Mouse (Mus musculus): ENCODE measurements around the gene Vps13c.

The Vps13c gene

DNA sequence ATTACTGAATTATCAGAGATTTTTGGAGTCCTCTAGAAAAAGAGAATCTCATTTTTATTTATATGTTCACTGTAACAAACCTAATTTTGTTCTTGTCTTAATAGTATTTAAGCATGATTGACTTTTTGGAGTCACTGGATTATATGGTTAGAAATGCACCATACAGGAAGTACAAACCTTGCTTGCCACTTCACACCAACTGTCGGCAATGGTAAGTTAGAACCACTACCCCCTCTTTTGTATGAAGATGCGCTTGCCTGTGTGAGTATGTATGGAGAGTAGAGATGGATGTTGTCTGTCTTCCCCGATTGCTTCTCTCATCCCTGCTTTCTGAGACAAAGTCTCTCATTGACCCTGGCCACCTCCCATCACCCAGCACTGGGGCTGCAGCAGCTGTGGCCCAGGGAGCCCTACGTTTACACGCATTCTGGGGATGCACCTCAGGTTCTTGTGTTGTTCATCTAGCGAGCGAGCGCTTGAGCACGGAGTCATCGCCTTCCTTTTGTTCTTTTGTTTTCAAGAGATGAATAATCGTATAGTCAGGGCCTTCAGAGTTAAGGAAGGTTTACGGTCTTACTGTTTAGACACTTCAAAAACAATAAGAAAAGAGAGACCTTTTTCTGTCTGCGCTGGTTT lies 43.3 kb downstream of the Vps13c start:
- DNase-seq (ENCODE audit: low spot score) = no peak

DNA sequence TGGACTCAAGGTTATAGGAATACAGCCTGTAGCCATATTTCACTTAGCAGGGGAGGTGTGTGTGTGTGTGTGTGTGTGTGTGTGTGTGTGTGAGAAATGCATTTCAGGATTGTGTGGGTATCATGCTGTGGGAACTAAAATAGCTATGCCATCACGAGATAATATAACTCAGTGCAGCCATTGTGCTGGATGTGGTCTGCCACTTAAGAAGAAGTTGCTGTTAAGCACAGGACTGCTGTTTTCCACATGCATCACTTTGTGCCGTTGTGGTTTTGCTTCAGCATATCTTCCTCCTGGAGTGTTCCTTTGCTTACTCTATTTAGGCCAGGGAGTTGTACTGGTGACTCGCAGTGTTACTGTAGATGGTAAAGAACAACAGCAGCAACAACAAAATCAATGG lies 43.9 kb downstream of the Vps13c start:
- no peak for DNase-seq (ENCODE audit: low spot score)

DNA sequence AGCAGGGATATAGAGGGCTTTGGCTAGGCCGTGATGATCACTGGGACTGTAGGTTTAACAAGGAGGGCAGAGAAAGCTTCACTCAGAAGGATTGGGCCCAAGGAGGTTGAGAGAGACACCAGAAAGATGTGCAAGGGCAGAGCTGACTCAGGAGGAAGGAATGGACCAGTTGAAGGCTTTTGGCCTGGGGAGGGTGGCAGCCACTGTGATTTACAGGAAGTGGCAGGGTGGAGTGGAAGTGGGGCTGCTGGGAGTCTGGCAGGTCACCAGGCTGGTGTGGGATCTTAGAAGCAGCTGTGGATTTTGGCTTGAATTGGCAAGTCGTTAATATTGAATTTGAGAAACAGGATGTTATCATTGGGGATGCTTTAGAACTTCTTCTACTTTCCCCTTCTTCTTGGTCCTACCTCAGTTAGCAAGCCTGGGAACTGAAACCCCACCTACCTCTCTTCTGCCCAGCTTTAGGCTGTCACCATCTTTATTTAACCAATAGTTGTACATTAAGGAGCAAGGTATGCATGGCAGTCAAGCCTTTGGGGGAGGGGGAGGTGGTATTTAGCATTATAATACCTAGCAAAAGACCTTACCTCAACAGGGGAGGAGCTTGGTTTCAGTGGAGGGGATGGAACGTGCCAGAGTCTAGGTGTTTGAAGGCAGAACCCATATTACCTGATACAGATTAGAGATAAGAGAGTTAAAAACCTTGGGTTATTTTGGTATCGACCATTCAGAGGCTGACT lies 47.0 kb downstream of the Vps13c start:
- DNase-seq (ENCODE audit: low spot score) = peak; percentile 34

DNA sequence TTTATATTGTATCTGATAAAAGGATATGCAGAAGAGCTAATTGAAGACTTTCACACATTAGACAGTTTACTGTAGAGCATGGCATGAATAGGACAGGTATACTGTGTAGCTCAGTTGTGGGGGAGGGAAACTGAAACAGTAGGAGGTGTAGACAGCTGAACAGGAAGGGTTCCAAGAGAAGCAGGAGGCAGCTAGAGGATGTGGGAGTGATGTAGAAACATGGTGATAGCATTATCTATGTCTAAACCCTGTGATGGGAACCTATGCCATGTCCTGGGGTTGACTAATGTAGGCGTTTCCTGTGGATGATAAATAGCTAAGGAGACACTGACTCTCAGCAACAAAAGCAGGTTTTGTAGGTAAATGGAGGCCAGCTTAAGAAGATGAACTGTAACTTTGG lies 53.3 kb downstream of the Vps13c start:
- no peak for DNase-seq (ENCODE audit: low spot score)

DNA sequence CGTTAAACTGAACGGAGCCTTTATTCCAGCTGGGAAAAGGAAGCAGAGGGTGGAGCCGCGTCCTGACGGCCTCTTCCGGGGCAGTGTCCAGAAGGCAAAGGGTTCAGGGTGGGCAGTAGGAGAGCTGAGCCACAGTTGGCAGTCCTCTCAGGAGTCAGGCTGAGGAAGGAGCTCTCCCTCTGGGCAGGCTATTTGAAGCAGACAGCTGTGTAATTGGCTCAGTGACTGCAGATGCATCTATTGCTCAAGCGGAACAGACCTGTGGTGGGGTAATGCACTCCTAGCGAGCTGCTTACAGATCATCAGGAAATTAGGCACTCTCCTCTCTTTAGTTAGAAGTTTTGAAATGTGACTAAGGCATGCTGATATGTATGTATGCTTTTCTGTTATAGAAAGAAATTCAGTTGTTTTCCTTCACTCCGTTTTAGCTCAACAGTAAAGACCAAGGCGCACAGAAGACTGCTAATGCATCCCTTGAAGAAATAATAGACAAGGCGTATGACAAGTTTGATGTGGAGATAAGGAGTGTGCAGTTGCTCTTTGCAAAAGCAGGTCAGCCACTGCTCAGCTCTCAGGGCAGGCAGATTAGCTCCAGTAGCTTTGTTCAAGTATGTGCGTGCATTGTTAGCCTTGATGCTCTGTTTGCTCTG lies 56.6 kb downstream of the Vps13c start:
- no peak for DNase-seq (ENCODE audit: low spot score)

DNA sequence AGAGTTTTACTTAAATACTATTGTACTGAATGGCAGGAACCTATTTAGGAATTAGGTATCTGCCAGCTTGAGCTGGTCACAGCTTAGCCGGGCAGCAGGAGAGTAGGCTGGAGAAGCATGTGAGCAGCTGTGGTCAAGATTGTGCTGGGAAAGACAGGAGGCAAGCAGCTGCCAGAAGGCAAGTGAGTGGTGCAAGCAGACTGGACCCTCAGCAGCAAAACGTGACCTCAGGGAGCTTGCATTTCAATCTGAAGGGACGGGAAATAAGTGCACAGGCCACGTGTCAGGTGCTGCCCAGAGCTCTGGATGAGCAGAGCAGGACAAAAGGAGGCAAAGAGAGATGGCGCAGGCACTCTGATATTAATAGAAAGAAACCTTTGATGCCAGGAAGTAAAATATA lies 60.2 kb downstream of the Vps13c start:
- no peak for DNase-seq (ENCODE audit: low spot score)

DNA sequence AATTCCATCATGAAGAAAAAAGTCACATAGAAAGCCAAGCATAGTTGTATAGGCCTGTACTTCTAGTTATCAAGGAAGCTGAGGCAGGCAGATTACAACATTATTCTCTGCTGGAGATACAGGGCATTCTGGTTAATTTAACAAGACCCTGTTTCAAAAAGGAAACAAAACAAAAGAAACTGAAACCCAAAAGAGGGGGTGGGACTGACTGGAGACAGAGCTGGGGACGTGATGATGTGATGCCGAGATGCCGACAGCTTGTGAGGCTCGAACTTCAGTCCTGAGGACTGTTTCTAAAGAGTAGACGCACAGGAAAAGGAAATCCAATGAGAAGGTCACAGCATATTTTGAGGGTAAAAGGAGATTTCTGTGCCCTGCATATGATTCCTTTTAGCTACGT lies 64.2 kb downstream of the Vps13c start:
- no peak for DNase-seq (ENCODE audit: low spot score)

DNA sequence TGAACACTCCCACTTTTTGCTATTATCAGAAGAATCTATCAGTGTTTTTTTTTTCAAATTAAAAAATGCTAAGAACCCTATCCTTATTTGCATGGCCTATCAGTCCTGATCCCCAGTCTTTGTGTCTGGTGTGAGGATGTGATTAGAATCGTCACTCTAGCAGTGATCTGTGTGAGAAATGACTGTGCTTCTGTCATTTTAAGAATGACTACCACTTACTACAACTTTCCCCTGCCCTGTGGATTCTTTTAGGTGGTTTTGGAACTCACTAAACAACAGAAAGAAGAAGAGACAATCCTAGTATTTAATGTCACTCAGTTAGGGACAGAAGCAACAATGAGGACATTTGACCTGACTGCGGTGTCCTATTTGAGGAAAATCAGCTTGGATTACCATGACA lies 65.3 kb downstream of the Vps13c start:
- no peak for DNase-seq (ENCODE audit: low spot score)

DNA sequence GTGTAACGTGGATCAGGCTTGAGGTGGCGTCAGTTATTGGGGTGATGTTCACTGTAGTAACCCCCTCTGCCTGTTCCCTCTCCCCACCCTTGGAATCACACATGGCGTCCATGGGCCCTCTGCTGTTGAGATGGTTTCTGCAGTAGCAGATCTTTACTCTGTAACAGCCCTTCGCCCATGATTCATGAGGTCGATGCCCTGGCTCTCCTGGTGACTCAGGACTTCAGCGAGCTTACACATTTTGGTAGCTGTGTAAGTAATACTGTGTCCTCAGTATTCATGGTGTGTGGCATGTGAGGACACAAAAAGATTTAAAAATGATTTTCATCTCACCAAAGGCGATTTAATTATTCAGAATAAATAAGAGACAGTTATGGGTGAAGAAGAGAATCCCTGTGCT lies 74.5 kb downstream of the Vps13c start:
- no peak for DNase-seq (ENCODE audit: low spot score)

DNA sequence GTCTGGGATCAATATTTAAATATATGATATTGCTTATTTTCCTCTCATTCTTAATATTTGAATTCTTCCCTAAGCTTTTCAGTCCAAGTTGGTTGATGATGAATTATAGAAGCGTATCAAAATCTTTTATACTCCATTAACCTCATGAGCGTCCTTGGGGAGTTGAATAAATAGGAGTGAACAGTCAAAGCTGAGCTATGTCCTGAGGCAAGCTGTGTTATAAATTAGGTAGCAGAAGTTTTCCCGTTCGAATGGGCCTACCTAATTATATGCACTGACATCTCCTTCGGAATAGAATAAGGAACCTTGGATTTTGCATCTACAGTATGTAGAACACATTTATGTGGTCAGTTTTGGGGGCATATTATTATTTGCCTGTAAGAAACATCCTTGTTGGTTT lies 82.2 kb downstream of the Vps13c start:
- no peak for DNase-seq (ENCODE audit: low spot score)

DNA sequence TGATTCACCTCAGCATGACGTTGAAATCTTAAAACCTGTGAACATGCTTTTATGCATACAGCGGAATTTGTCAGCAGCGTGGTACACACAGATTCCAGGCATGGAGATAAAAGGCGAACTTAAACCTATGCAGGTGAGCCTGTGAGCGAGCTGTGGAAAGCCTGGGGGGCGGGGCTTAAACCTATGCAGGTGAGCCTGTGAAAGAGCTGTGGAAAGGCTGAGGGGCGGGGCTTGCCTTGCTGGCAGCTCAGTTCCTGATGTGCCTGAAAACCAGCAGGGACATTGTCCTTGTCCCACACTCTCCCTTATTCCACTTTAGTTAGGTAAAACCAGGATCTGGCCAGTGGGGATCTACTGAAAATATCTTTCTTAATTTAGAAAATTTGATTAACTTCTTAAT lies 90.4 kb downstream of the Vps13c start:
- peak; percentile 62 for DNase-seq (ENCODE audit: low spot score)

DNA sequence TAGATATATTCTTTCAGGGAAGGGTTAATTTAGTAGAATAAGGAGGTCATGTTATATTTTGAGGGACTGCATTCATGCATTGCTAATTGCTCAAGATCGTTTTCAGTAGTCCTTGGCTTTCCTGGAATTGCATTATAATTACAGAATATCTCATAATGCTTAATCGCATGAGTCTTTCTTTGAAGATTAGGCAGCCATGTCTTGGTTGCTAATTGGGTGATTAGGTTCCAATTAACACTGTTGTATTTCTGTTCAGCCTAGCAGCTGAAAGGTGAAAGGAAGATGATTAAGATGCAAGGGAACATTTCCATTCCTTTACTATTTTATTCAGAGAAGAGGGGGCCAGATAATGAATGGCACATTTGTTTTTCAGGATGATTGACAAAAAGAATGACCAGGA lies 97.1 kb downstream of the Vps13c start:
- DNase-seq (ENCODE audit: low spot score) = no peak

DNA sequence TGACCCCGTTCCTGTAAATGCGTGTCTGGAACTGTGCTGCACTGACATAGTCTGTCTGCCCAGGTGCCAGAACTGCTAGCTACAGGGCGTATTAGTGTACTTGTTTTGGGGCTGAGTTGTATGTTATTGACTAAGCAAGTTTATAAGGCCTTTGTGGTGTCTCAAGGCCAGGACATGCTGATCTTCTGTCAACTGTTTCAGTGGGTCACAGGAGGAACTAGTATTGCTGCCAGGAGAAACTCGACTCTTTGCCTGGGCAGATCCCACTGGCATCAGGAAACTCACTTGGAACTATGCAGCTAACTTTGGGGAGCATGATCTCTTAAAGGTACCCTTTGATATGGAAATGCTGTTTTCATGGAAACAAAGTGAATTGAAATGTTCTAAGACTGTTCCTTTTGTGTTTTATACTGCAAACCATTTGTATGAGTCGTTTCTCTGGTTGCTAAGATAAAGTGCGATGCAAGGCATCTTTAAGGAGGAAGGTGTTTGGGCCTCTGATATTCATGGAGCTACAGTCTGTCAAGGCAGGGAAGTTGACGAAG lies 115.3 kb downstream of the Vps13c start:
- DNase-seq (ENCODE audit: low spot score) = no peak

DNA sequence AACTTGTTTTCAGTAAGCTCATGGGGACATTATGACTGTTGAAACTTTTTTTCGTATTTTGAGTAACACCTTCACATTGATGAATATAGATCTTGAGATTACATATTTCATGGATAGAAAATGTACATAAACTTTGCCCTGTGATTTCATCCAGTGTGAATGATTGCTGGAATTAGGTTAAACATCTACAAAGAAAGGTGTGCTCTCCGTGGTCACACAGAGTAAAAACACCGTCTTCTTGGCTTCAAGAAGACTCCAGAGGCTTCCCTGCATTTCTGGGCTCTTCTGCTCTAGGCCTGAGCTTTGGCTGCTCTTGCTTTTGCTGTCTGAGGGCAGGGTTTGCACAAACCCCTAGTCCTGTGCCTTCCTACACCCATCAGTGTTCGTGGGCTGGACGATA lies 121.8 kb downstream of the Vps13c start:
- DNase-seq (ENCODE audit: low spot score) = no peak

DNA sequence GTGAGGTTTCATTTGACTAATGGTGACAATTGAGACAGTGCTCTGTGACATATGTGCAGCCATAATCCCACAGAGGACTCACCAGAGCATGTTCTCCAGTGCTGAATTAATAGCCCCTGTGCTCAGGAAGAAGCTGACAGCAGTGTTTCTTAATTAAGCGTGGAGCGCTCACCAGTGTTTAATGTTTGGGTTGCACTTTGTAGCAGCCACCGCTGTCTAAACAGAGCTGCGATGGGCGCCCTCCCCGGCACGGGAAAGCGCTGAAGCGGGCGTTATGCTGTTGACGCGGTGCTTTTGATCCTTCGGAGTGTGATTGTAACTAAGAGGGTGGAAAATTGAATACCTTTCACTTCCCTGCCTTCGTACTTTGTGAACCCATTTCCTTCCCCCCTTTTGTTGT lies 125.7 kb downstream of the Vps13c start:
- DNase-seq (ENCODE audit: low spot score) = no peak

DNA sequence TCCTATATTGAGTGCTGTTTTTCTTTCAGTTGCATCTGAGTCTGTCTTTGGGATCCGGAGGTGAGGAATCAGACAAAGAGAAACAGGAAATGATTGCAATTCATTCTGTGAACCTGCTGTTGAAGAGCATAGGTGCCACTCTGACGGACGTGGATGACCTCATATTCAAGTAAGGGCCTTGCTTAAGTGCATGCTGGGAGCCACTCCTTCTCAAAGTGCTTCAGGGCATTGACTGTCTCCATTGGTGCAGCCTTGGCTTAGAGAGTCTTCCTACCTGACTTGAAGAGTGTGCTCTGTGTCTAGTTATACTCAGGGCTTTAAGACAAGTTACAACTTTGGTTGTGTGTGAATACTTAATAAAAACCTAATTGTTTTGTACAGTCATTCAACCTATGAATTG lies 126.8 kb downstream of the Vps13c start:
- DNase-seq (ENCODE audit: low spot score) = no peak

DNA sequence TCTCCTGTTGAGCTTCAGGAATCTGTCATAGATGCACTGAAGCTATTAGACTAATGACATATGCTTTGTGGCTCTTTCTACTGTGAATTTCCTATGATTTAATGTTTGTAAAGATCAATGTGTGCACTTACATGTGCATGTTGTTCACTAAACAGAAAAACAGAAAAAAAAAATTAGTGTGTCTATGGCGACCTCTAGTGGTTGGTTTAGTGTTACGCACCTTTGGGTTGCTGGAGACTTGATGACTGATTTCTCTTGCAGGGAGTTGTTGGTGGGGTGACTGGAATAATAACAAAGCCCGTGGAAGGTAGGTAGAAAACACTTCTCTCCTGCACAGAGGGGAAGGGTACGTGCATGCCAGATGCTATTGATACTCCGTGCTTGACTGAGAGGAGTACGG lies 133.3 kb downstream of the Vps13c start:
- DNase-seq (ENCODE audit: low spot score) = no peak

DNA sequence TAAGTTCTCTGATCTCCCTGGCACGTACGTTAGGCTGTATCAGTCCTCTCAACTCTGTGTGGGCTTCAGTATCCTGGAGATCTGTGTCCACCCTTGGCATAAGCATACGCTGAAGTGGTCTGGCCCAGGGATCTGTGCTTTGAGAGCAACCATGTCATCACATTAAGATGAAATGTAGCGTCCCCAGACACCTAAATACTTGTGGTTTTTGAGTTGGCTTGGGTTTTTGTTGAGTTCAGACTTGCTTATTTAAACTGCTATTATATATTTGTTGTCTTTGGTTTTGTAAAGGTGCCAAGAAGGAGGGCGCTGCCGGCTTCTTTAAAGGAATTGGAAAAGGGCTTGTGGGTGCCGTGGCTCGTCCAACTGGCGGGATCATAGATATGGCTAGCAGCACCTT lies 135.3 kb downstream of the Vps13c start:
- DNase-seq (ENCODE audit: low spot score) = no peak

DNA sequence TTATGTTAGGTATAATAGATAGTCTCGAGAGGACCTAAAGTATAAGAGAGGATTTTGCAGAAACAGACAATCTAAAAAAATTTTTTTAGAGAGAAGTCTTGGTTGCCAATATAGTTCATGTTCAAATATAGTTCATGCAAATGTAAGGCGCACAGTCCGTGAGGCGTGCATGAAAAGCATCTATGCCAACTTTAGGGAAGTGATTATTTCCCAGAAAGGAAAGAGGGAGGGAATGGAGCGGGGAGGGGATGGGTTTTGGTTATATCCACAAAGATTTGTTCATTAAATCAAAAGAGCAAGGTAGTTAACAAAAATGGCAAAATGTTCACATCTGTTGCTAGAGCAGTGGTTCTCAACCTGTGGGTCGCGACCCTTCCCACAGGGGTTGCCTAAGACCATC lies 166.4 kb downstream of the Vps13c start:
- no peak for DNase-seq (ENCODE audit: low spot score)

DNA sequence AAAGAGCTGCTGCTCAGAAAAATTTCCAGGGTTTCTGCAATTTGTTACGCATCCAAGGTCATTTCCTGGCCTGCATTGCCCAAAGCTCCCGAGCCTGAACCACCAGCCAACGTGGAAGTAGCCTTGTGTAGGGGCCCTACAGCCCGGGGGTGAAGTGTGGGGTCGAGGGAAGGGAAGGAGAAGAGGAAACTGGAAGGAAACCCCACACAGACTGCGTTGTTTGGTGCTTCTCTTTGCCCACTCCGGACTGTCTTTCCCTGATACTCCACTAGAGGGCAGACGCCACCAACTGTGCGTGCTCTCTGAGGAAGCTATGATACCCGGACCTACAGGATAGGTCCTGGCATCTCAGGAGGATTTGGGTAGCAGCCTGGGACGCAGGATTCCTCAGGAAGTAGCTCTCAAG lies 174.8 kb downstream of the Vps13c start:
- peak; percentile 79 for DNase-seq (ENCODE audit: low spot score)

DNA sequence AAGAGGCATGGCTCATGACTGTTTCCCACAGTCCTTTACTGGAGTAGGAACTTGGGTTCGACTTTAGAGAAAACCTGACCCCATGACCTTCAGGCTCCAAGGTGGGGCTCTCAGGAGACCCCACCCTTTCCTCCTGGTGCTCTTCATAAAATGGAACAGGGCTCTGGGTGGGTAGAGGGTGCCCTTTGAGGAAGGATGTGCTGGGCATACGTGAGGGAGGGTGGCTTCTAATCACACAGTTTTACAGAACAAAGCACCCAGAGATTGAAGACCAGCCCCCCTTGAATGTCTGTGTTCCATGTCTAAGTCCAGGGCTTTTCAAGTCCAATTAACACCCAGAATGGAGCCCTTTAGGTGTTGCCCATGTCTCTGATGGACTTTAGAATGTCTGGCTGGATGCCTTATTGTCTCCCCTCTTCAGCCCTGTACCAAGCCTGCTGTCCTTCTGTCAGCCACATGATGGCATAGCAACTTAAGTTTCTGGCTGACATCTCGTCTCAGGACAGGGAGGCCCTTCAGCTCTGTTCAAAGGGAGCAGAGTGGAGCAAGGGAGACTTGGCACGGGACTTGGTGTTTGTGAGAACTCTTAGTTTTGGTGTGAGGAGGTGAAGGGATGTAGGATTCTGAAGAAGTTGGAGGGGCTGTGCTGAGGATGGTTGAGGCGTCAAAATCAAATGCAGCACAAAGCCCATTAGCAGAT lies 176.2 kb downstream of the Vps13c start:
- DNase-seq (ENCODE audit: low spot score) = peak; percentile 19

DNA sequence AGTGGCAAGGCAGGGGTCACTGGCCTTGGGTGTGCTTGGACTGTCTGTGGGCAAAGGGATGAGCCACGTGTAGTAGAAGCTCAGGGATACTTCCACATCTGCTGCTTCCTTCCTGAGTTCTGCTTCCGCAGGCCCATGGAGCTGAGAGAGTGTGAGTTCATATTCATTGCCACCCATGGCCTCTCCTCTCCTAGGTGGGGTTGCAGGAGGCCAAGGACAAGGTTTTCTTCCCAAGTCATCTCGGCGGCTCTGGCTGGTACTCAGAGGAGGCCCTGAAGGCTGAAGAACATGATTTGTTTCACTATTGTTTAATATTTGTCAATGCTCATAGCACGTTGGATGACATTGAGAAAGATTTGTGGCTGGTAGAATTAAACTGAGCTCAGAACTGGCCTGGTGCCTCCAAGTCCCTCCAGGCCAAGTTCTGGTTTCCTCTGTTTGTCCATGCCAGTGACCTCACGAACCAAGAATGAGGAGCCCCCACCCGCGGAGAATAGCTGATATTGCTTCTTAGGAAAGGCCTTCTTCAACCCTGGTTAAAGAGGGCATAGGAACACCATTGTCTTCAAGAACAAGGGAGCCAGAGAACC lies 180.7 kb downstream of the Vps13c start:
- peak; percentile 12 for DNase-seq (ENCODE audit: low spot score)

Measured in urinary bladder, postnatal 14 days (tissue).